Mouse (Mus musculus) Muller cell, postnatal 12 days (primary cell): ENCODE data around the gene Rnf11.
A peak's percentile ranks its signal among the peaks of the same experiment; 100 is the strongest.

Experiments
- DNase-seq: peaks from one replicate; pipeline ENCODE4 v3.0.0-alpha.2; 2015; ENCODE audit errors: inconsistent ontology term

Rnf11 gene

DNA sequence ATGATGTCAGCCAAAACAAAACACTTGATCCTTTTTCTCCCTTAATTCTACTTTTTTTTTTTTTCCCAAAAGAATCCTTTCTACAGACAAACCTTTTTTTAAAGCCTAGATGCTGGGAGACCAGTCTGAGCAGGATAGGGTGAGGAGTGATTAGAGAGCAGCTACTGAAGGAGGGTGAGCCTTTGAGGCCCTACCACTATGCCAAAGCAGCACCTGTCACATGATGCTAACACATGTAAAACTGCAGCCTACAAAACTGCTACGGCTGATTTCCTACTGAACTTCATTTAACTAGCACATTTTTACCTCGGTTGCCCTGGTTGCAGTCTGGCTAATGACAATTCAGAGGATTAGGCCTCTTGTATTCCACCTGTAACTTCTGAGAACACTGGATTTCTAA, 39.6 kb downstream of the Rnf11 start:
- DNase-seq: no peak

DNA sequence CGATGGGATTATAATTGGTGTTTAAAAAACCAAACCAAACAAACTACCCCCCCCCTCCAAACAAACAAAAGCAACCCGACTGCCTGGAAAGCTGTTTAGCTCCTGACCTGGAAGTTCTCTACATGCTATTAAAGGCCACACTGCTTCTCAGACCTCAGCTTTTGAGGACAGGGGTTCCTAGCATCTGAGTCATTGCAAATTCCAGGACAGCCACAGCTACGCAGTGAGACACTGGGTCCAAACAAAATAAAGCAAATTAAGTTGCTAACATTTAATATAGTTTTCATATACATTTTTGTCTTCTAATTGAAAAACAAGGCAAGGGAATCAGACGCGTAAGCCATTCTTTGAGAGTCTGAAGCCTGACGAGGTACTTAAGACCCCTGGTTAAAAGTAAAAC, 40.1 kb downstream of the Rnf11 start:
- peak; percentile 71 for DNase-seq

DNA sequence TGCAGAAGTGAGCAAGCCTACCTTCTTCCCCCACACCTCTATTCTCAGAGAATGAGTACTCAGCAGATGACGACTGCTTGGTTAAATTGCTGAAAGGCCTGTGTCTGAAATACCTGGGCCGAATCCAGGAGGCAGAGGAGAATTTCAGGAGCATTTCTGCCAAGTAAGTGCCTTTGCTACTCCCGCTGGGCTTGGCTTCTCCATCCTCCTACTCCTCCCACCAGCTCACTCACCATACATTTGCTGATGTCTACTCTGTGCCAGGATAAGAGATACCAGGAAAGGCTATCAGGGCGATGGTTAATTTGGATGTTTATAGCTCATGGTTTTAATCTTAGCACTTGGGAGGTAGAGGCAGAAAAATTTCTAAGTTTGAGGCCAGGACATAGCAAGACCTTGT, 41.9 kb downstream of the Rnf11 start:
- DNase-seq: no peak

DNA sequence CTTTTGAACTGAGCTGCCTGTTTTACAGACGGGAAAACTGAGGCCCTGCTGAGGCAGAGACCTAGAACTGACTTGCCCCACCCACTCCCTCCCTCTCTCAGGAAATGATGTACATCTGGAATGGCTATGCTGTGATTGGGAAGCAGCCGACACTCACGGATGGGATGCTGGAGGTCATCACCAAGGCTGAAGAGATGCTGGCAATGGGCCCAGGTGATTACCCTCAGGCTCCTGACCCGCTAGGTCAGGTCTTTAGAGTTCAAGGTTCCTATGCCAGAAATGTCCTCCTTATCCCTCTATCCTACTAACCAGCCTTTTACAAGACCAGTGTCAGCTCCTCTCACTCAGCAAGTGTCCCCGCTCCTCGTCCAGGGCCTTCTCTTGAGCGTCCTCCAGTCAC, 42.4 kb downstream of the Rnf11 start:
- no peak for DNase-seq

- DNase-seq: no peak
Measured at GRCm38 (mm10) chr4:109441000-109441399, 43.5 kb downstream of the Rnf11 start.

- DNase-seq: no peak
Measured at GRCm38 (mm10) chr4:109440381-109440780, 44.1 kb downstream of the Rnf11 start.

DNA sequence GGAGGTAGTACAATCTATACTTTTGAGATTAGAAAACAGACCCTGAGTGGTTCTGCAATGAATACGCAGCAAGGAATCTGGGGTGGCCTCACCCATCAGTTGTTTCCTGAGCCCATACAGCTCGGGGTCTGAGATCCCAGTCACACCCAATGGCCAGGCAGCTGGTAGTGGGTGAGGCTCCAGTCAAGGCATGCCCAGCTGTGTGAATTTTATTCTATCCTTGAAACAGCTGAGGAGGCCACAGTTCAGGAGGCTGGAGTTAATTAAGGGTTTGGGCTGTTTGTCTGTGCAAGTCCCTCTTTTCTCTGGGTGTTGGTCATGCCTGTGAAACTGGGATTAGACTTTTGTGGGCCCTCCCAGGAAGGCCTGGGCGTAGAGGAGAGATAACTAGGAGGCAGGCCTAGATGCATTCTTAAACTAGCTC, 44.7 kb downstream of the Rnf11 start:
- no peak for DNase-seq

- DNase-seq: no peak
Measured at GRCm38 (mm10) chr4:109439101-109439500, 45.4 kb downstream of the Rnf11 start.

DNA sequence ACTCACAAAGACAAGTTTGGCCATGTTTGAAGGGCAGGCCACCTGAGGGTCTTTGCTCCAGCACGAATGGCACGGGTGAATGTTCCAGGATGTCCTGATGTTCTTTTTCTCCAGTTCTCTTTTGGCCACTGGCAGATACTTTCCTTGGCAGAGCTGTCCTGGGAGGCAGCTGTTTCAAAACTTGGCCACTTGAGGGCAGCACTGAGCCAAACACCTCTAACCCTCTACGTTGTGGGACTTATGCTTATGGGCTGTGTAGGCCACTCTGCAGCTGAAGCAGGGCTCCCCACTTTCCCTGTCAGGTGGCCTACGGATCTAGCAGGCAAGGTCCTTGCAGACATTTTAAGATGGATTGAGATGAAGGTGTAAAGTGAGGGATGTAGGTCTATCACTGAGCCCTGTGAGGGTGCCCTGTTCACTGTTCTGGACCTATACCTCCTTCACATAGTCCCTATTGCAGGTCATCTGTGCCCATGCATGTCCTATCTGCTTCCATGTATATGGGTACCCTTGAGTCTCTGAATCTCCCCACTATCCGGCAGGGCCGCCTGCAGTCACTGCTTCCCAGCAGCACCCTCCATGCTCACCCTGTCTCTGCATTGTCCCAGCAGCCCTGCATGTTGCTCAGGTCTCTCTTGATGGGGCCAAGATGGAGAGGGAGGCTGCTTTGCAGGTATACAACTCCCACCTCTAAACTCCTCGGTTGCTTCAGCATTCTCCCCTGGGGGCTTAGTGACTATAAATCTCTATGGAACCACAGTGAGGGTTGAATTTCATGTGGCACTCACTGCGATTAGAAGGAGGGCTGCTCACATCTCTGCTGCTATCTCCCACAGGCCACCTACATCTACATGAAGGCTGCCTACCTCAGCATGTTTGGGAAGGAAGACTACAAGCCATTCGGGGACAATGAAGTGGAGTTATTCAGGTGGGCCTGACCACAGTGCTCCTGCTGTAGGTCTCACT, 46.3 kb downstream of the Rnf11 start:
- no peak for DNase-seq

GRCm38 (mm10) chr4:109434256-109434655, 50.3 kb downstream of the Rnf11 start:
- DNase-seq: no peak

GRCm38 (mm10) chr4:109433641-109434040, 50.9 kb downstream of the Rnf11 start:
- peak; percentile 75 for DNase-seq

DNA sequence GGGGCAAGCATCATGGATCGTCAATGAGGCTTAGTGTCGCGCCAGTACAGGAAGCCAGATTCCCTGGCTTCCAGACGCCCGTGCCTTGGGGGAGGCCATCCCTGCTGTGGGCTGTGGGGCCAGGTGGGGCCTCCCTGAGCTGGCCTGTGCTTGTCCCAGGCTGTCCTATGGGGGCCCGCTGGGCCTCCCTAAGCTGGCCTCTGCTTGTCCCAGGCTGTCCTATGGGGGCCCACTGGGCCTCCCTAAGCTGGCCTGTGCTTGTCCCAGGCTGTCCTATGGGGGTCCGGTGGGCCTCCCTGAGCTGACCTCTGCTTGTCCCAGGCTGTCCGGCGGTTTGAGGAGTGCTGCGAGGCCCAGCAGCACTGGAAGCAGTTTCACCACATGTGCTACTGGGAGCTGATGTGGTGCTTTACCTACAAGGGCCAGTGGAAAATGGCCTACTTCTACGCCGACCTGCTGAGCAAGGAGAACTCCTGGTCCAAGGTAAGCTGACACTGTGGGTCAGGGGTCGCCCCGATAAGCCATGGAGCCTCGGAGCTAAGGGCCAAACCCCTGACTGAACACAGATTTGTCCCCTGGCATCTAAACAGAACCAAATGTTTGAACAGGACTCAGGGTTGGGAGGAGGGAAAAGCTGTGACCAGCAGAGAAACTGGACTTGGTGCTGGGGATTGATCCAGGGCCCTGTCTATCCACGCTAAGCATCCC, 51.7 kb downstream of the Rnf11 start:
- DNase-seq: no peak

- DNase-seq: peak; percentile 56
Measured at GRCm38 (mm10) chr4:109430854-109431253, 53.7 kb downstream of the Rnf11 start.

- DNase-seq: no peak
Measured at GRCm38 (mm10) chr4:109430250-109430649, 54.3 kb downstream of the Rnf11 start.

GRCm38 (mm10) chr4:109427058-109427457, 57.5 kb downstream of the Rnf11 start:
- no peak for DNase-seq

- no peak for DNase-seq
Measured at GRCm38 (mm10) chr4:109423438-109423837, 61.1 kb downstream of the Rnf11 start.

DNA sequence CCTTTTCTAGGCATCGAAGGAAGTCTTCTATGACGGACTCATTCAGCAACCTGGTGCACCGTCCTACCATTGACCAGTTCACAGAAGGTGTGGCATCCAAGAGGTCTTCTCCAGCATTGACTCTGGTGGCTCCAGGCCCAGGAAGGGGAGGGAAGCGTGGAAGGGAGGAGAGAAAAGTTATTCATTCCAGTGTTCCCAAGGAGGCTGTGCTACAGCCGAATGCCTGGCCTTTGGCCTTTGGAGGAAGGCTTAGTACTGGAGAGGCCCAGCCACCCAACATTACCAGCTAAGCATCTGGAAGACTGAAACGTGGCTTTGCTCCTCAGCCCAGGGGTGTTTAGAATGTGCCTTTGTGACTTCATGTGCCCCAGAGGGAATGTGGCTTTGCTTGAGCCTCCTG, 62.1 kb downstream of the Rnf11 start:
- DNase-seq: no peak

GRCm38 (mm10) chr4:109421608-109422007, 62.9 kb downstream of the Rnf11 start:
- DNase-seq: no peak

DNA sequence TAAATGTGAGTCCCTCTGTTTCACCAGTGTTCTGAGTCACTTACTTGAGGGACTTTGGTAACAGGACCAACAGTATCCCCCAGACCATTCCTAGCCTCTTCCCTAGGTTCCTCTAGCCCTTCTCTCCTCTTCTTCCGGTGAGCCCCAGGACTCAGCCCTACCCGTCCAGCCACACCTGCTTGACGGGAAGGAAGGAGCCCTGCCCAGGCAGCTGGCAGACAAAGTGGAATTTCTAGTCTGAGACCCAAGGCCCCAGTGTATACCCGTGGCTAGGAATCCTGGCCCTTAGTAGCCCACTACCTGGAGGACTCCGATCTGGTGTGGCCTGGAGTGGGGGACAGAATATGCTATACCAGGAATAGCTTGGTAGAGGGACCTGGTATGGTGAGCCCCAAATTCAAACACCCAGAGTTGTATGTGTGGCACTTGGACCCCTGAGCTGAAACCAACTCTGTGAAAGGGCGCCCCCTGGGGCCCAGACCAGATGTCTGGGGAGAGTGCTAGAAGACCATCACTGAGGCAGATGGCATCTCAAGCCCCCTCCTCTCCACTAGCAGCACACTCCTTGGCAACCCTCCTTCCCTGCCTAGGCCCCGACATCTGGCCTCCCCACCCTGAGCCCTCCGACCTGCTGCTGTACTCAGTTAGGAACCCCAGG, 64.3 kb downstream of the Rnf11 start:
- no peak for DNase-seq

GRCm38 (mm10) chr4:109419563-109419962, 65.0 kb downstream of the Rnf11 start:
- no peak for DNase-seq

DNA sequence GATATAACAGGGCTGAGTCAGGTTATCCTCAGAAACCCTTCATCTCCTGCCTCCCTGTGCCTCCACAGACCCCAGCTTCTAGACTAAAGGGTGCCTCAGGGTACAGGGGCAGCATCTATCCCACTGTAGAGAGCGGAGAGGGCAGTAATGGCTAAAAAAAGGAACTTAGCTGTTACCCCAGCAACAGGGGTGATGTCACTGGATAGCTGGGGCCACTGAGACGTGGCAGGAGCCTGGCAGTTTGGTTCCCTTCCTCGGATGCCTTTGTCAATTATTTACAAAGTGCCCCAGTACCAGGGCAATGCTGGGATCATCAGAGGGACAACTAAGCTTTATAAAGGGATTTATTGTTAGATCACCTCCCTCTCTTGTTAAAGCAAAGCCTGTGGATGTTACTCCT, 65.5 kb downstream of the Rnf11 start:
- DNase-seq: no peak

- no peak for DNase-seq
Measured at GRCm38 (mm10) chr4:109417998-109418397, 66.5 kb downstream of the Rnf11 start.
